Mouse (Mus musculus) naive thymus-derived CD4-positive, alpha-beta T cell, adult 5 months (primary cell): ENCODE results near the gene Tmsb15a. TPM values are rescaled to one million over a fixed set of nuclear protein-coding genes. Genes with fewer than 3 reads are reported as not detected.

Source experiments
- polyA plus RNA-seq: library from polyadenylated mRNA; unstranded; fragments of 100-300 nt; shearing (Covaris generic); gene quantifications from one replicate; pipeline ENCODE4 v1.2.1, GENCODE M21; 2017

Tmsb15a gene
- polyA plus RNA-seq = not detected

DNA sequence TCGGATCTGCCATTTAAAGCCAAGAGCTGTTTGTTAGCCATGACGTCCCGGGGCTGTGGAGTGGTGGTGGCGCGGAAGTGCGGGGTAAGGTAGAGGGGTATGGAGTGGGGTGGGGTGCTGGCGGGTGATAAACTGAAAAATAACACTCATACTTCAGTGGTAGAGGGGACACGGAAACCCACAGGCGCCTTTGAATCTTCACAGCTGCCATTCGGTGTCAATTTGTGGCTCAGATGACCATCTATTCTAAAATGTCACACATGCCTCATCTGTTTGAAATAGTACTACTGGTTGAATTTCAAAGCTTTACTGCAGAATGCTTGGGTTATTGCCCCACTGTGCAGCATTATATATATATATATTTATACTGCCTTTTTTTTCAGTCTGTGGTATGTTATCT, at the start of gene Tmsb15a:
Tmsb15a (minus strand) TSS at position 101 of the 400 bp plus-strand sequence.

GRCm38 (mm10) chrX:135742304-135743055, 17.4 kb upstream of the Tmsb15a start, which contains the start of the genes Armcx5 and Gprasp1:
Armcx5 (plus strand) TSS chrX:135742733.
Gprasp1 (plus strand) TSS chrX:135742733.

GRCm38 (mm10) chrX:135693633-135694032, 31.4 kb downstream of the Tmsb15a start, which contains the start of gene Tcp11x2:
Tcp11x2 (minus strand) TSS chrX:135693790.

Other genes starting within 250 kb of the Tmsb15a start
- 0.09 TPM for gene AV320801, start 230.7 kb downstream of the Tmsb15a start, polyA plus RNA-seq
- gene Nxf7, start 126.5 kb downstream of the Tmsb15a start, polyA plus RNA-seq = not detected
- gene Prame, start 97.6 kb downstream of the Tmsb15a start, polyA plus RNA-seq = not detected
- gene Tcp11x2, start 31.5 kb downstream of the Tmsb15a start, polyA plus RNA-seq = not detected
- 28.6 TPM for gene Armcx5, start 17.5 kb upstream of the Tmsb15a start, polyA plus RNA-seq
- 43.7 TPM for gene Gprasp1, start 17.5 kb upstream of the Tmsb15a start, polyA plus RNA-seq
- gene Bhlhb9, start 72.3 kb upstream of the Tmsb15a start, polyA plus RNA-seq = 21.0 TPM
- 15.1 TPM for gene Gprasp2, start 113.8 kb upstream of the Tmsb15a start, polyA plus RNA-seq